Mouse (Mus musculus): ENCODE results near the gene Krtap19-4.

The Krtap19-4 gene

GRCm38 (mm10) chr16:88884989-88885388 is at the start of gene Krtap19-4:
Gene Krtap19-4, minus strand, starts transcription at chr16:88885089.
- no peak for DNase-seq (ENCODE audit: low spot score)

GRCm38 (mm10) chr16:88932165-88932564 is 47.3 kb upstream of the Krtap19-4 start, which contains the start of gene Krtap19-9b:
Gene Krtap19-9b, minus strand, starts transcription at chr16:88932265.
- DNase-seq (ENCODE audit: low spot score) = no peak

DNA sequence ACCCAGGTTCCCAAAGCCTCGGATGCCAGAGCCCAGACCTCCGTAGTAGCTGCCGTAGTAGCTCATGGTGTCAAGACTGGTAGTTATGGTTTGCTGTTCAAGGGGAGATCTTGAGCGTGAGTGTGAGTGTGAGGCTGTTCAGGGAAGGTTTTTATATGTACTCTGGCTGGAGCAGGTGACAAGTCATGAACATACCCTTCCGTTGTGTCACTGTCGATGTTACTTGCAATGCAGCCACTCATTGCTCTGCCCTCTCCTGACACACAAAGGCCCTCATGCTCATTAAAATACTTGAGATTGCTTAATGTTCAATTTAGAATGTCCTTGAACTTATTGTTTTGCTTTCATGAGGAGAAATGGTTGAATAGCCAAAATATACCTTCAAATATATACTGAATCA is 11.5 kb upstream of the Krtap19-4 start, which contains the start of gene Krtap19-5:
Gene Krtap19-5 (minus strand): TSS at position 101 of the 400 bp plus-strand sequence.
- no peak for DNase-seq (ENCODE audit: low spot score)

DNA sequence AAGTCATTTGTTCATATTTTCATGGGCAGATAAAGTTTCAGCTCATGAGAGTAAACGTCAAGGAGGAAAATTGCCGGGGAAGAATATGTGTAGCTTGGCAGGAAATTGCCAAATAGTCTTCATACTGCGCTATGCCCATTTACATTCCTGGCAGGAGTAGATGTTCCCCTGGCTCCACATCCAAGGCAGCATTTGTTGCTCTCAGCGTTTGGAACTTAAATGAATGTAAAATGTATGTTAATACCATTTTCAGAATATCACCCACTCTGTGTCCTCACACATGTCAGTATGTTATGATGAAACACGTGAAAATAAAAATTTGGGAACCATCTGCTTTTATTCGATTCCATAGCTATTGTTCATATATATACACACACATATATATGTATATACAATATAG is 2.0 kb upstream of the Krtap19-4 start:
- DNase-seq (ENCODE audit: low spot score) = no peak

GRCm38 (mm10) chr16:88877938-88878337 is 7.0 kb downstream of the Krtap19-4 start, which contains the start of gene Krtap19-3:
Gene Krtap19-3, minus strand, starts transcription at chr16:88878038.
- no peak for DNase-seq (ENCODE audit: low spot score)

DNA sequence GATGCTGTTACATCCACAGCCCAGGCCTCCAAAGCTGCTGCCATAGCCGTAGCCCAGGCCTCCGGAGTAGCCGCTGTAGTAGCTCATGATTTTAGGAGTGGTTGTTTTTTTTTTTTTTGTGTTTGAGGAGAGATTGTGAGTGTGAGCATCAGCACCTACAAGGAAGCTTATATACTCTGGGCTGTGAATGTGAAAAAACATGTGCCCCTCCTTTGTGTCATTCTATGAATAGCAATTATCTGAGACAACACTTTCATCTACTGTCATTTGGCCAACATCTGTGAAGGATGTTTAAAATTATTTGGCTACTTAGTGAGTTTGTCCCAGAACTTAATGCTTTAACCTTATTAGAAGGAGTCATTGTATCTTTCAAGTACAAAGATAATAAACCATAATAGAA is 10.7 kb downstream of the Krtap19-4 start, which contains the start of gene Krtap19-2:
Gene Krtap19-2 (minus strand): TSS at position 101 of the 400 bp plus-strand sequence.
- DNase-seq (ENCODE audit: low spot score) = no peak

- no peak for DNase-seq (ENCODE audit: low spot score)
Observed at GRCm38 (mm10) chr16:88869311-88869710, 15.6 kb downstream of the Krtap19-4 start, which contains the start of gene Krtap19-1. Gene Krtap19-1, minus strand, starts transcription at chr16:88869411.

DNA sequence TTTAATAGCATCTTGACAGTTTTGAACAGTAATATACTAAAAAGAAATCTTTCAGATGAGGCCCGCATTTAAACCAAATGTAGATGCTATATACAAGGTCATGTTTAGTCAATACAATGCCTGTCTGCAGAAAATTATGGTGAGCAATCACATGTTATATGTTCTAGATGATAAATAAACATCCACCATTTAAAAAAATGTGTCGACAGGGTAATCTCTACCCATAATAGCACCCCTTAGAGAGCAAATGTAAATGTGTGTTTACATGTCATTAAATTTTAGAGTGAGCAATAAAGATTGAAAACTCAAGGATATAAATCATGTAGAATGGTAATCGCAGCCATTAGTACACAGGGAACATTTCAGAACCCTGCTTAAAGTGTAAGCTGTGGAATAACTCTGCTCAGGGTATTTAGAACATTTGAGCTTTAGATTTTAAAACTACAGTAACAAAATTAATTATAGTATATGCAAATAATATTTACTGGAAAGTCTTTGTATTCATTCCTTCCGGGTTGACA is 19.9 kb downstream of the Krtap19-4 start:
- no peak for DNase-seq (ENCODE audit: low spot score)

DNA sequence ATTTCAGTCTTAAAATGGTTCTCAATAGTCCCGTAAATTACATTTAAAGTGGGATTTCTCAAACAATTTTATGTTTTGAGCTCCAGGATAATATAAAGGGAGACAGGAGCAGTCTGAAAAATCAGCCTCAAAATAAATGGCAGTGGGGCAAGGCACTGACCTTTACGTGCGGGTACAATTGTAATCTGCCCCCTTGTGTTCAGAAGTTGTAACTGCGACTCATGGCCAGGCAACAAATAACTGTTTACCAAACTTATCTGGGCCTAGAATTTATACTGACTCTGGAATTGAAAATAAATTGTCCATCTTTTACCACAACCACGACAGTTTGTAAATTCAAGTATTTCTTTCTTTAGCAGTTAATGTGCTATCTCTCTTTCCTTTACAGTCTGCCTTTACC is 33.4 kb downstream of the Krtap19-4 start:
- no peak for DNase-seq (ENCODE audit: low spot score)

GRCm38 (mm10) chr16:88848558-88848957 is 36.3 kb downstream of the Krtap19-4 start:
- no peak for DNase-seq (ENCODE audit: low spot score)

DNA sequence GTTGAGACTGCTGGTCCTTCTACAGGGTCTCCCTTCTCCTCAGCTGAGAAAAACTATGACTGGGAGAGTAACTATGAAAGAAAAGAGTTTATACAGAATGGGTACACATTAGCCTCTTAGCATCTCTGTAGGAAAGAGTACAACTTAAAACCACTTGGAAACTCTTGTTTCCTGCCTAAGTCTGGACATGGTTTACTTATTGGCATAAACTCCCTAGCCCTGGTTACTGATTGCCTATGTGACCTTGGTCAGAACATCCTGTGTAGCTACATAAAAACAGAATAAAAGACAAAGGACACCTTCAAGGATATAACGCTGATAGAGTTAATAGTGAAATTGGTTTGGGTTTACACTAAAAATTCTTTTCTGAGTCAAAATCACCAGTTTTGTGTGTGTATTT is 37.5 kb downstream of the Krtap19-4 start:
- no peak for DNase-seq (ENCODE audit: low spot score)
